Mouse (Mus musculus): ENCODE measurements around the gene Hmg20a. TPM values are rescaled to one million over a fixed set of nuclear protein-coding genes. Genes with fewer than 3 reads are reported as not detected.

Gene Hmg20a
- polyA plus RNA-seq (2014; fragmentation: Illumina TruSeq; extraction: RNeasy Lipid Tissue Mini Kit (QIAGEN cat#74804); ENCODE audit: low read depth, low replicate concordance): 19.8 TPM

GRCm38 (mm10) chr9:56417948-56418737 lies at the start of gene Hmg20a, which contains the start of gene Peak1:
Gene Hmg20a (plus strand): TSS chr9:56418609.
Gene Peak1 (minus strand): TSS chr9:56418067.

Other genes with a start within 250 kb of the Hmg20a start
- gene Peak1, start 542 bp upstream of the Hmg20a start, polyA plus RNA-seq (2014; fragmentation: Illumina TruSeq; extraction: RNeasy Lipid Tissue Mini Kit (QIAGEN cat#74804); ENCODE audit: low read depth, low replicate concordance): 12.3 TPM

Data from kidney, adult 10 weeks (tissue).